Mouse (Mus musculus) embryonic facial prominence, embryonic 10.5 days (tissue): ENCODE results near the gene Gse1. TPM values are rescaled to one million over a fixed set of nuclear protein-coding genes. Genes with fewer than 3 reads are reported as not detected.

ENCODE experiments used
- DNase-seq: peaks from one replicate; pipeline ENCODE4 v3.0.0-alpha.2; 2017; ENCODE audit warnings: low spot score
- H3K27ac ChIP-seq: fragments of 300-500 bp; sonication (generic); replicated peaks from 2 replicates; pipeline ENCODE4 v1.5.1; 2016; ENCODE audit warnings: mild to moderate bottlenecking
- H3K27me3 ChIP-seq: fragments of 300-500 bp; sonication (generic); replicated peaks from 2 replicates; pipeline ENCODE4 v1.6.1; 2016; ENCODE audit warnings: low read depth, mild to moderate bottlenecking; ENCODE audit not compliant: poor library complexity, severe bottlenecking
- H3K36me3 ChIP-seq: fragments of 300-500 bp; sonication (generic); replicated peaks from 2 replicates; pipeline ENCODE4 v1.6.1; 2016; ENCODE audit warnings: mild to moderate bottlenecking, moderate library complexity
- H3K4me1 ChIP-seq: fragments of 300-500 bp; sonication (generic); 2 replicates; pipeline ENCODE4 v1.6.1; 2016
- H3K4me3 ChIP-seq: fragments of 300-500 bp; sonication (generic); 2 replicates; pipeline ENCODE4 v1.5.1; 2016; ENCODE audit warnings: mild to moderate bottlenecking, moderate library complexity
- H3K9me3 ChIP-seq: fragments of 300-500 bp; sonication (generic); 2 replicates; pipeline ENCODE4 v1.6.1; 2016; ENCODE audit warnings: mild to moderate bottlenecking
- WGBS: fragments of 180-500 bp; shearing (Covaris S2); methylation state at CpG from one replicate; pipeline ENCODE4 v1.1.7; 2016; 5-methylcytosine and 5-hydroxymethylcytosine counted together
- polyA plus RNA-seq: library from polyadenylated mRNA; unstranded; fragments of >200 nt; fragmentation: Nextera tagmentation; extraction: Ambion mirVana; gene quantifications from 2 replicates; pipeline ENCODE4 v1.2.1, GENCODE M21; 2016

Gse1 gene
- polyA plus RNA-seq, 1 experiment from 2014 or later = 10.2 TPM

DNA sequence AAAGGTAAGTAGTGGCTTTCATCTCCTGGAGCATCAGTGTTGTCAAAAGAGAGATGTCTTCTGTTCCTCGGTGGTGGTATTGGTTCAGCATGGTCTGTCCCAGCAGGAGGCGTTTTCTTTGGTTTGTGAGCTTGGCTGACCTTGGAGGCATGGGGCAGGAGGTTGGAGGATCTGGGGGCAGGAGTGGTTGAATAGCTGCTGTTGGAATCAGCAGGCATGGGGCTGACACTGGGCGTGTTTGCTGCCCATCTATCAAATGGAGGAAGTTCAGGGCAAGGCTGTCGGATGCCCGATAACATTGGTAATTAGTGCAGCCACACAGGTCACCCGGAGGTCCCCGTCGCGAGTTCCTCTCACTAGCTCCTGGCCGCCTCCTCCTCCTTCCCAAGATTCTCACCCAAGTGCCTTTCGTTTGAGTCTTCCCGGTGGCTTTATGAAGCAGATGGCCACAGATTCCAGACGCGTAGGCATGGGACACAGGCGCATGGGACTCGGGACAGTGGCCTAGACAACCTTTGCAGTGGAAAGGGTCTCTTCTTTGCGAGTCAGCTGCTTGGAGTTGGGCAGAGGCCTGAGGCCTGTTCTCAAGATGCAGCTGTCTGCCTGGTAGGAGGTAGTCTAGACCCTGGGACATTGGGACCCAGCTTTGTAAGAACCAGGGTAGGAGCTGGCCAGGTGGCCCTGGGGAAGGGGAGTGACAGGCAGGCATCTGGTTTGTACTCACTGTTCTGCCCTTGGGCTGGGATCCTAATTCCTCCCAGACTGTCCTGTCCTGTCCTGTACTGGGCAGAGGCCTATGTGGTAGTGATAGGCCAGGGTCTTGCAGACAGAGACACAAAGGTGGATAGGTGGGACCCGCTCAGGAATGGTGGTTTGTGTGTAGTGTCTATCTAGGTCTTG is 2.7 kb downstream of the Gse1 start:
- peaks cover 73% of the 10 kb centered on the region for H3K27me3 ChIP-seq
- no peaks in the 10 kb centered on the region for H3K9me3 ChIP-seq
- H3K36me3 ChIP-seq = peaks cover 26% of the 10 kb centered on the region
- H3K4me1 ChIP-seq = peaks cover 86% of the 10 kb centered on the region
- 26% methylated on average over 18 of the region's 18 CpGs for WGBS
- H3K27ac ChIP-seq = peak overlapping the region; percentile 86; the same call in 1 of the 2 replicates
- peak; percentile 35 for DNase-seq
- peak overlapping the region; percentile 80 for H3K4me3 ChIP-seq

DNA sequence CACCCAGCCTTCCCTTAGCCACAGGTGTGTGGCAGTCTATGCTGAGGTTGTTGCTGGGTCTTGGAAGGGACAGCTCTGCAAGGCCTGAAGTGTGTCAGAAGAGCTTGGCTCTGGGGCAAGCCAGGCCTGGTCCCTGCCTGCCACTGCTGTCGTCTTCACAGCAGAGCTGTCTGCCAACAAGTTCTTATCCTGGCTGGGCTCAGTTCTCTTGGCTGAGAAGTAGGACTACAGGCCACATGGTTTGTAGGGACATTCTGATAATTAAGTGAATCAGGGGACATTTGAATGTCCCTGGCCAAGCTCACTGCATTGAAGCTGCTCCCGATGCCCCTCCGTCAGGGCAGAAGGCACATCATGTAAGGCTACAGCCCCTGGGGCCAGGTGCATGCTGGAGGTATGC is 3.6 kb downstream of the Gse1 start:
- Histone ChIP-seq H3K9me3 (no peaks in the 10 kb centered on the region), H3K36me3 (peaks cover 35% of the 10 kb centered on the region), H3K27ac (no peak overlapping the region), H3K27me3 (peaks cover 71% of the 10 kb centered on the region), H3K4me1 (peaks cover 80% of the 10 kb centered on the region), H3K4me3 (peak overlapping the region; percentile 80)
- DNase-seq = no peak
- WGBS = 70% methylated on average over 3 of the region's 3 CpGs

- H3K4me1 ChIP-seq = peaks cover 80% of the 10 kb centered on the region
- H3K27me3 ChIP-seq = peaks cover 66% of the 10 kb centered on the region
- H3K27ac ChIP-seq = peak overlapping the region; percentile 55; the same call in 1 of the 2 replicates
- H3K36me3 ChIP-seq = peaks cover 40% of the 10 kb centered on the region
- no peaks in the 10 kb centered on the region for H3K9me3 ChIP-seq
- WGBS = 37% methylated on average over 4 of the region's 4 CpGs
- peak overlapping the region; percentile 80 for H3K4me3 ChIP-seq
- DNase-seq = no peak
Measured at GRCm38 (mm10) chr8:120232398-120232797, 4.1 kb downstream of the Gse1 start.

DNA sequence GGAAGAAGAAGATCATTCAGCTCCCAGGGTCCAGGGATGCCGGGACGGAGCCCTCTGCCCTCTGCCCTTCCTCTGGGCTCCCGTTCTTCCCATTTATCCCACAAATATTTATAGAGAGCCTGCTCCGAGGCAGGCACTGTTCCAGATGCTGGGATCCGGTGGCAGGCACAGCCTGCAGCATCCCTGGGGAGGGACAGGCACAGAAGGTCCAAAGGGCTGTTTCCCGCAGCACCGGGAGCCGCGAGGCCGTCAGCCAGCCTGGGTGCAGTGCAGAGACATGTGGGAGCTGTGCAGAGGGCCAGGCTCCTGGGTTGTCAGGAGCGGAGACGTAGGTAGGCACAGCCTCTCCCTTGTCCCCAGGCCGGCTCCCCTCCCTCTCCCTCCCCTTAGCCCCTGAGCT is 4.7 kb downstream of the Gse1 start:
- peak overlapping the region; percentile 55 for H3K27ac ChIP-seq
- WGBS = 30% methylated on average over 13 of the region's 13 CpGs
- H3K4me1 ChIP-seq = peaks cover 76% of the 10 kb centered on the region
- no peak for DNase-seq
- H3K9me3 ChIP-seq = no peaks in the 10 kb centered on the region
- H3K27me3 ChIP-seq = peaks cover 61% of the 10 kb centered on the region
- peaks cover 45% of the 10 kb centered on the region for H3K36me3 ChIP-seq
- H3K4me3 ChIP-seq = peak overlapping the region; percentile 80

DNA sequence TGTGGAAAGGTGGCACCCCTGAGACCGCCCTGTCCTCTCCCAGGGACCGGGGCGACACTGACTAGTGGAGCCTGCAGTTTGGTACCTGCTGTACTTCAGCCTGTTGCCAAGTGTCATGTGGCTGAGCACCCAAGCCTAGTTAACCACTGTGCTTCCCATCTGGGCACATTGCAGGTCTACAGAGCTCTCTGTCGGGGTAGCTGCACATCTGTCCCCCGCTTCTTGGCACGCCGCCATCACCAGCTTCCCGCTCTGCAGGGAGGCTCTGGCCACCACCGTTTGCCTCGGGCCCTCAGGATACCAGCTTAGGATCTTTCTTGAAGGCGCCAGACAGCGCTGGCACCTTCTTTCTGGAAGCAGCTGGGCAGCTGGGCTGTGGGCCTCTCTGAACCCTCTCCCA is 6.2 kb downstream of the Gse1 start:
- Histone ChIP-seq H3K36me3 (peaks cover 60% of the 10 kb centered on the region), H3K9me3 (peaks cover 4% of the 10 kb centered on the region), H3K27ac (0 out of 2 replicates have a peak overlapping the region, but pooled peaks have one; percentile 19), H3K4me3 (no peak overlapping the region), H3K4me1 (peaks cover 73% of the 10 kb centered on the region), H3K27me3 (peaks cover 56% of the 10 kb centered on the region)
- 82% methylated on average over 12 of the region's 12 CpGs for WGBS
- no peak for DNase-seq

- no peak for DNase-seq
- H3K27me3 ChIP-seq = peaks cover 52% of the 10 kb centered on the region
- H3K36me3 ChIP-seq = peaks cover 65% of the 10 kb centered on the region
- no peak overlapping the region for H3K4me3 ChIP-seq
- peaks cover 69% of the 10 kb centered on the region for H3K4me1 ChIP-seq
- peaks cover 4% of the 10 kb centered on the region for H3K9me3 ChIP-seq
- H3K27ac ChIP-seq = 0 out of 2 replicates have a peak overlapping the region, but pooled peaks have one; percentile 19
- WGBS = 86% methylated on average over 8 of the region's 8 CpGs
Measured at GRCm38 (mm10) chr8:120234866-120235265, 6.6 kb downstream of the Gse1 start.

- H3K4me3 ChIP-seq = no peak overlapping the region
- peaks cover 8% of the 10 kb centered on the region for H3K9me3 ChIP-seq
- H3K4me1 ChIP-seq = 0 out of 2 replicates have a peak, but pooled peaks cover 6% of the 10 kb centered on the region
- peaks cover 83% of the 10 kb centered on the region for H3K36me3 ChIP-seq
- no peak overlapping the region for H3K27ac ChIP-seq
- no peak for DNase-seq
- 97% methylated on average over 4 of the region's 4 CpGs for WGBS
- peaks cover 3% of the 10 kb centered on the region; the same call in 1 of the 2 replicates for H3K27me3 ChIP-seq
Measured at GRCm38 (mm10) chr8:120243222-120243621, 15.0 kb downstream of the Gse1 start.

GRCm38 (mm10) chr8:120243916-120244451 is 15.7 kb downstream of the Gse1 start:
- Histone ChIP-seq H3K4me3 (no peak overlapping the region), H3K27ac (no peak overlapping the region), H3K9me3 (peaks cover 7% of the 10 kb centered on the region; the same call in 1 of the 2 replicates), H3K27me3 (no peaks in the 10 kb centered on the region), H3K36me3 (peaks cover 76% of the 10 kb centered on the region), H3K4me1 (0 out of 2 replicates have a peak, but pooled peaks cover 2% of the 10 kb centered on the region)
- 93% methylated on average over 5 of the region's 5 CpGs for WGBS
- no peak for DNase-seq

DNA sequence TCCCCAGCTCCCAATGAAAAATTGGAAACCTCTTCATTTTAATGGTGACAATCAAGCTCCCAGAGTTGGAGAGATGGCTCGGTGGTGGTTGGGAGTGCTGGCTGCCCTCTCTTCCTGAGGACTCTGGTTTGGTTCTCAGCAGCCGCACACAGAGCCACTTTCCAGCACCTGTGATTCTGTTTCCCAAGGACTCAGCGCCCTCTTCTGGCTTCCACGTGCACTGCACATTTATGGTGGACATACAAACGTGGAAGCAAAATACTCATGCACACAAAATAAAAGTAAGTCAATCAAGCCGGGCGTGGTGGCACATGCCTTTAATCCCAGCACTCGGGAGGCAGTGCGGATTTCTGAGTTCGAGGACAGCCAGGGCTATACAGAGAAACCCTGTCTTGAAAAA is 16.3 kb downstream of the Gse1 start:
- Histone ChIP-seq H3K4me3 (no peak overlapping the region), H3K9me3 (peaks cover 7% of the 10 kb centered on the region; the same call in 1 of the 2 replicates), H3K27me3 (no peaks in the 10 kb centered on the region), H3K36me3 (peaks cover 70% of the 10 kb centered on the region), H3K4me1 (peaks cover 2% of the 10 kb centered on the region; the same call in 1 of the 2 replicates), H3K27ac (no peak overlapping the region)
- no peak for DNase-seq
- 90% methylated on average over 10 of the region's 10 CpGs for WGBS

- Histone ChIP-seq H3K36me3 (peaks cover 46% of the 10 kb centered on the region), H3K4me1 (peaks cover 31% of the 10 kb centered on the region), H3K4me3 (no peak overlapping the region), H3K27ac (no peak overlapping the region), H3K27me3 (no peaks in the 10 kb centered on the region), H3K9me3 (peaks cover 7% of the 10 kb centered on the region; the same call in 1 of the 2 replicates)
- no peak for DNase-seq
- WGBS = 79% methylated on average over 5 of the region's 5 CpGs
Measured at GRCm38 (mm10) chr8:120247618-120248017, 19.4 kb downstream of the Gse1 start.

GRCm38 (mm10) chr8:120248031-120248430 is 19.8 kb downstream of the Gse1 start:
- Histone ChIP-seq H3K27me3 (no peaks in the 10 kb centered on the region), H3K4me3 (no peak overlapping the region)
- WGBS = 82% methylated on average over 7 of the region's 7 CpGs

GRCm38 (mm10) chr8:120248451-120248850 is 20.2 kb downstream of the Gse1 start:
- H3K4me3 ChIP-seq = no peak overlapping the region
- H3K27me3 ChIP-seq = no peaks in the 10 kb centered on the region
- 90% methylated on average over 4 of the region's 4 CpGs for WGBS
- H3K4me1 ChIP-seq = peaks cover 36% of the 10 kb centered on the region
- peaks cover 38% of the 10 kb centered on the region for H3K36me3 ChIP-seq
- DNase-seq = no peak
- H3K27ac ChIP-seq = no peak overlapping the region
- H3K9me3 ChIP-seq = peaks cover 7% of the 10 kb centered on the region; the same call in 1 of the 2 replicates

More at GRCm38 (mm10) chr8:120248031-120248430, 19.8 kb downstream of the Gse1 start:
- Histone ChIP-seq H3K9me3 (peaks cover 7% of the 10 kb centered on the region; the same call in 1 of the 2 replicates), H3K36me3 (peaks cover 42% of the 10 kb centered on the region), H3K27ac (no peak overlapping the region), H3K4me1 (peaks cover 35% of the 10 kb centered on the region)
- no peak for DNase-seq
